Mouse (Mus musculus) inflammation-experienced regulatory T-cells, adult 6 months (primary cell): Measurements from ENCODE around the gene Hist1h2ae. TPM values are rescaled to one million over a fixed set of nuclear protein-coding genes. Genes with fewer than 3 reads are reported as not detected.

ENCODE experiments used
- polyA plus RNA-seq, 3 experiments: library from polyadenylated mRNA; unstranded; fragments of 100-300 nt; shearing (Covaris generic); gene quantifications; one replicate each; pipeline ENCODE4 v1.2.1; 2017

Hist1h2ae gene
- polyA plus RNA-seq, 3 experiments from 2014 or later, result 5.9 to 223 (median 14.6) TPM

Other genes starting within 250 kb of the Hist1h2ae start
- 10 to 100 TPM; 28.6 to 33.1 (median 30.2) TPM for gene Zfp322a, start 202.0 kb downstream of the Hist1h2ae start, polyA plus RNA-seq
- 10 to 100 TPM; 11.3 to 13.4 (median 12.2) TPM for gene Abt1, start 147.4 kb downstream of the Hist1h2ae start, polyA plus RNA-seq
- gene Btn1a1, start 105.3 kb downstream of the Hist1h2ae start, polyA plus RNA-seq, result not detected
- not detected for gene Btn2a2, start 82.4 kb downstream of the Hist1h2ae start, polyA plus RNA-seq
- 1 to 10 TPM; 3.9 to 8.3 (median 7.0) TPM for gene Hist1h4h, start 40.2 kb downstream of the Hist1h2ae start, polyA plus RNA-seq
- gene Hist1h2af, start 37.3 kb downstream of the Hist1h2ae start, polyA plus RNA-seq, result not detected
- 1 to 10 TPM in 1 of 3 experiments, not detected in 2; 1.5 TPM for gene Hist1h3g, start 35.8 kb downstream of the Hist1h2ae start, polyA plus RNA-seq
- gene Hist1h2bh, start 27.8 kb downstream of the Hist1h2ae start, polyA plus RNA-seq, result under 1 TPM in 2 of 3 experiments, not detected in 1; 0.38 to 0.89 TPM
- gene Hist1h3f, start 27.2 kb downstream of the Hist1h2ae start, polyA plus RNA-seq, result 1 to 10 TPM in 1 of 3 experiments, under 1 TPM in 2; 0.73 to 1.5 (median 0.74) TPM
- 1 to 10 TPM in 1 of 3 experiments, not detected in 2; 3.2 TPM for gene Hist1h4f, start 19.6 kb downstream of the Hist1h2ae start, polyA plus RNA-seq
- under 1 TPM; 0.20 to 0.36 (median 0.34) TPM for gene Hist1h1d, start 18.0 kb downstream of the Hist1h2ae start, polyA plus RNA-seq
- 1 to 10 TPM in 2 of 3 experiments, under 1 TPM in 1; 0.89 to 4.0 (median 4.0) TPM for gene Hist1h3e, start 8.9 kb downstream of the Hist1h2ae start, polyA plus RNA-seq
- 10 to 100 TPM in 1 of 3 experiments, 1 to 10 TPM in 2; 2.4 to 13.2 (median 9.8) TPM for gene Hist1h2bg, start 176 bp upstream of the Hist1h2ae start, polyA plus RNA-seq
- not detected for gene Hist1h2bf, start 3.0 kb upstream of the Hist1h2ae start, polyA plus RNA-seq
- gene Hist1h2ad, start 3.2 kb upstream of the Hist1h2ae start, polyA plus RNA-seq, result under 1 TPM in 1 of 3 experiments, not detected in 2; 0.99 TPM
- 1 to 10 TPM in 1 of 3 experiments, under 1 TPM in 1, not detected in 1; 0.56 to 1.3 TPM for gene Hist1h3d, start 4.5 kb upstream of the Hist1h2ae start, polyA plus RNA-seq
- gene Hist1h4d, start 10.4 kb upstream of the Hist1h2ae start, polyA plus RNA-seq, result 10 to 100 TPM; 20.7 to 55.4 (median 27.7) TPM
- gene Hist1h2be, start 49.9 kb upstream of the Hist1h2ae start, polyA plus RNA-seq, result 1 to 10 TPM in 2 of 3 experiments, under 1 TPM in 1; 0.92 to 3.6 (median 3.0) TPM
- gene Hist1h1e, start 51.3 kb upstream of the Hist1h2ae start, polyA plus RNA-seq, result 10 to 100 TPM in 1 of 3 experiments, 1 to 10 TPM in 2; 6.7 to 25.3 (median 9.4) TPM
- under 1 TPM; 0.43 to 0.47 (median 0.47) TPM for gene Hist1h2ac, start 112.7 kb upstream of the Hist1h2ae start, polyA plus RNA-seq
- 1 to 10 TPM in 2 of 3 experiments, under 1 TPM in 1; 0.52 to 3.6 (median 3.3) TPM for gene Hist1h2bc, start 113.0 kb upstream of the Hist1h2ae start, polyA plus RNA-seq
- gene Hist1h1t, start 124.6 kb upstream of the Hist1h2ae start, polyA plus RNA-seq, result not detected
- 1 to 10 TPM; 2.1 to 9.3 (median 4.2) TPM for gene Hist1h4c, start 127.2 kb upstream of the Hist1h2ae start, polyA plus RNA-seq
- 1 to 10 TPM in 1 of 3 experiments, under 1 TPM in 1, not detected in 1; 0.32 to 1.7 TPM for gene Hfe, start 139.6 kb upstream of the Hist1h2ae start, polyA plus RNA-seq
- 10 to 100 TPM in 2 of 3 experiments, 1 to 10 TPM in 1; 8.7 to 14.8 (median 11.1) TPM for gene Hist1h1c, start 167.6 kb upstream of the Hist1h2ae start, polyA plus RNA-seq
- 1 to 10 TPM in 1 of 3 experiments, not detected in 2; 2.5 TPM for gene Hist1h3c, start 174.4 kb upstream of the Hist1h2ae start, polyA plus RNA-seq
- gene Hist1h2bb, start 175.5 kb upstream of the Hist1h2ae start, polyA plus RNA-seq, result 1 to 10 TPM in 2 of 3 experiments, not detected in 1; 2.5 to 2.8 TPM
- gene Hist1h2ab, start 179.9 kb upstream of the Hist1h2ae start, polyA plus RNA-seq, result 10 to 100 TPM in 1 of 3 experiments, not detected in 2; 14.8 TPM
- 1 to 10 TPM in 1 of 3 experiments, not detected in 2; 1.1 TPM for gene Hist1h3b, start 181.0 kb upstream of the Hist1h2ae start, polyA plus RNA-seq
- gene Hist1h4b, start 185.8 kb upstream of the Hist1h2ae start, polyA plus RNA-seq, result 10 to 100 TPM in 1 of 3 experiments, 1 to 10 TPM in 1, not detected in 1; 4.1 to 20.2 TPM
- 1 to 10 TPM in 1 of 3 experiments, not detected in 2; 3.1 TPM for gene Hist1h4a, start 190.0 kb upstream of the Hist1h2ae start, polyA plus RNA-seq
- 1 to 10 TPM in 1 of 3 experiments, not detected in 2; 1.6 TPM for gene Hist1h3a, start 191.2 kb upstream of the Hist1h2ae start, polyA plus RNA-seq
- gene Hist1h1a, start 192.4 kb upstream of the Hist1h2ae start, polyA plus RNA-seq, result 1 to 10 TPM; 2.5 to 6.1 (median 3.4) TPM
- gene Trim38, start 198.7 kb upstream of the Hist1h2ae start, polyA plus RNA-seq, result not detected
- not detected for gene Slc17a2, start 235.8 kb upstream of the Hist1h2ae start, polyA plus RNA-seq